Mouse (Mus musculus): ENCODE results near the gene Gm21985.
A peak's percentile ranks its signal among the peaks of the same experiment; 100 is the strongest.
"Not testable (repeated sequence)": the region's sequence is repeated elsewhere in the genome, so short reads cannot be mapped to it uniquely, and the experiment has no call there.

The Gm21985 gene

DNA sequence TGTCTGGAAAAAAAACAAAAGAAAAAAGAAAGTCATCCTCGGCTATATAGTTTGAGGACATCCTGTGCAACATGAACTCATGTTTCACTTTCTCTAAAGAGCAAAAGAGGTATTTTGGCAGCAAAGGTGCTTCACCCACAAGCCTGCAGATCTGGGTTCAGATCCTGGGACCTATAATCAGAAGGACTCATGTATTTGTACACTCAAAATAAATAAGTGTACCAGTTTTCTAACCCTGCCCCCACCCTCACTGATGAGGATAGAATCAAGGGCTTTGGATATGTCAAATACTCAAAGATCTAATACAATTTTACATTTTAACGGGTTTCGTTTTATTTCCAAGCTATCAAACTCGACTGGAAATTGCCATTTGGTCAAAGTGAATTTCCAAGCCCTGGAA lies 1.8 kb upstream of the Gm21985 start:
- no peak for DNase-seq (ENCODE audit: low read depth, low spot score)

DNA sequence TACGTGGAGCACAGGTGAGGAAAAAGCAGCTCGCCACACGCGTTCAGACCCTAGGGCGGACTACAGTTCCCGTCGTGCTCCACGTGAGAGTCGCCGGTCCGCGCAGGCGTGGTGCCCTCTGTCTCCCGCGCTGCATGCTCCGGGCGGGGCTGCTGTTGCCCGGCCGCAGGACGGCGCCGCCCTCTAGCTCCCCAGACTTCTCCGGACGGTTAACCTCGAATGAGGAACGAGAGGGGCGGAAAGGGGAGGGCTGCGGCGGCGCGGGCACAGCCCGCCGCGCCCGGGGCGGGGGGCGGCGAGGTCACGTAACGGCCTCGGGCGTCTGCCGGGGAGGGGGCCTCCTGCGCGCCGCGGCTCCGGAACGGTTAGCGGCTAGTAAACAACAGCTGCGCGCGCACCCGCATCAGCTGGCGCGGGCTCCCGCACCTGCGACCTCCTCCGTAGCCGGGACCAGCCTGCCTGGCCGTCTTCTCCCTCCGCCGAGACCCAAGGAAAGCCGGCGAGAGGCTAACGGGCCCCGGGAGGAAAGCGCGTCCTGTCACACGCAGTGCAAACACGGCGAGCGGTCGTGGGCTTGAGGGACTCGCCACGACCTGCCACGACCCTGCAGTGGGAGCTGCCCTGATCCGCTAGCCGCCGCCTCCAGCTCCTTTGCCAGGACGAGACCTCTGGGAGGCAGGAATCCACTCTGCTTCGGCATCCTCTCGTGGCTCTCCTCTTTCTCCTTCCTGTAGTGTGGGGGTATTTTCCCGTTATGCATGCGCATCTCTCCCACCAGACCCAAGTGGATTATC lies 469 bp upstream of the Gm21985 start, which contains the start of gene Slc12a6:
Gene Slc12a6, plus strand, starts transcription at position 378 of the 794 bp plus-strand sequence.
- peak; percentile 97 for DNase-seq (ENCODE audit: low read depth, low spot score)

DNA sequence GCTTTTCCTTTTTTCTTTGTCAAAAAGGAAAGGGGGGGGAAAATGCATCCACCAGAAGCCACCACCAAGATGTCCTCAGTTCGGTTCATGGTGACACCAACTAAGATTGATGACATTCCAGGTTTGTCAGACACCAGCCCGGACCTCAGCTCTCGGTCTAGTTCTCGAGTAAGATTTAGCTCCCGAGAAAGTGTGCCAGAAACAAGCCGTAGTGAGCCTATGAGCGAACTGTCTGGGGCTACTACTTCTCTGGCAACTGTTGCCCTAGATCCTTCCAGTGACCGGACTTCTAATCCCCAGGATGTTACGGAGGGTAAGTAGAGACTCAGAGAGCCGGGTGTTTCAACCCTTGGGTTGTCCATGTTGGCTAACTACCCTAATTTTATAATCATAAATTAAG lies 666 bp downstream of the Gm21985 start:
- DNase-seq (ENCODE audit: low read depth, low spot score) = no peak

DNA sequence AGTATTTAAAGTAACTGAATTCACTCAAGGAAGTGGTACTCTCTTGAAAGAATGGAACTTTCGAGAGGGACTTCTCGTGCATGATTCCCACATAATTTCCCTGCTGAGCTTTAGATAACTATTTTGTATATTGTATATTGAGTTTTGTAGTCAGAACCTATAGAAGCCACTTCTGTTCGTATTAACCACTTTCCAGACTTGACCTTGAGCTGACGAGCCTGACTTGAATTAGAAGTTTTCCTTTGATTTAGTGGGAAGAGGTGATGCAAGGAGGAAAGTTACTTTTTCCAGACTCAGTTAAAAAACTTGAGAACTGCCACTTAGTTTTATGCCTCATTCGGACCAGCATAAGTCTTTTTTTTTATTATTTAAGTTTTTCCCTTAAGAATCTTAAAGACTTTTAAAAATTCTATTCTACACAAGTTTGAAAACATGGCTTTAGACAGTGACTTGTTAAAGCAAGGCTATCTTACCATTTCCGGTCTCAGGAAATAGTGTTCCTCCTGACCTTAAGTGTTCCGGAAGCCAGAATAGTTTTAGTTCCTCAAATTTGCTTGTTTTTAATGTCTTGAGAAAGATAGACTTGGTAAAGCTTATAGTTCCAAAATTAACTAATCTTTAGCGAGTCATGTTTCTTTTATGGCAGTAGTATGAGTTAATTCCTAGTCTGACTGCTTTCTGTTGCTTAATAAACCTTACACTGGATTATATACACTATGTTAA lies 1.6 kb downstream of the Gm21985 start:
- DNase-seq (ENCODE audit: low read depth, low spot score) = no peak

DNA sequence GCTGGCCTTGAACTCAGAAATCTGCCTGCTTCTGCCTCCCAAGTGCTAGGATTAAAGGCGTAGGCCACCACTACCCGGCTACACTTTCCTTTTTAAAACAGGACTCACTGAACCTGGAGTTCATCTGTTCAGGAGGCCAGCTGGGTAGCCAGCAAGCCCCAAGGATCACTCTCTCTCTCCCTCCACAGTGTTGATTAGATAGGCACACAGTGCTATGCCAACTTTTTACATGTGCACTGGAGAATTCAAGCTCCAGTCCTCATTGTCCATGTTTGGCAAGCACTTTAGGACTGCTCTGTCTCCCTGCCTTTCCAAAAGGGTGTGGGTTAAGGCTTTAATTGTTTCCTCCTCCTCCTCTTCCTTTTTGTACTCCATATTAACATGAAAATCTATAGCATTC lies 3.9 kb downstream of the Gm21985 start:
- no peak for DNase-seq (ENCODE audit: low read depth, low spot score)

DNA sequence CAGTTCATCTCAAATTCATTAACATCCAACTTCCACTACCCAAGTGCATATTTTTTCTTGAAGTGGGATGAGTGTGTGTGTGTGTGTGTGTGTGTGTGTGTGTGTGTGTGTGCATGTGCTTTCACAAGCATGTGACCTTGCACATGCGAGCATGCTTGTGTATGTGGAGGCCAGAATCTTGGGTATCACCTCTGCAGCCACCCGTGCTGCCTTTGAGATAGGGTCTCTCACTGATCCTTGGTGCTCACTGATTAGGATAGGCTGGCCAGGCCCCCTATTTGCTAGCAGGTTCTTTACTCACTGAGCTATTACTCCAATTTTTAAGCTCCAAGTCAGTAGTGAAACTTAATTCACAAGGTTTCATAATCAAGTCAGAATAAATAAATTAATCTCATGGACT lies 6.8 kb downstream of the Gm21985 start:
- no peak for DNase-seq (ENCODE audit: low read depth, low spot score)

DNA sequence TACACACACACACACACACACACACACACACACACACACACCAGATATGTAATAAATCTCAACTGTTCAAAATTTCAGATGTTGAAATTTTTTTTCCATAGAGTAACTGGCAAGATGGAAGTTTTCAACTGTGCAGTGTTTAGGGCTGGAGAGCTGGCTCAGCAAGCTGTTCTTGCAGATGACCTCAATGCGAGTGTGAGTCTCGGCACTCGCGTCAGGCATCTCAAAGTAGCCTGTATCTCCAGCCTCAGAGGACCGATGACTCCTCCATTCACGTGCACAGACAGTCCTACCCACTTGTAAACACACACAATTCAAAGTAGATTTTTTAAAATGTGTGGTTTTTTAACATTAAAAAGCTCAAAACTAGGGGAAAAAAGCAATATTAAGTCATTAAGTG lies 7.4 kb downstream of the Gm21985 start:
- DNase-seq (ENCODE audit: low read depth, low spot score) = no peak

DNA sequence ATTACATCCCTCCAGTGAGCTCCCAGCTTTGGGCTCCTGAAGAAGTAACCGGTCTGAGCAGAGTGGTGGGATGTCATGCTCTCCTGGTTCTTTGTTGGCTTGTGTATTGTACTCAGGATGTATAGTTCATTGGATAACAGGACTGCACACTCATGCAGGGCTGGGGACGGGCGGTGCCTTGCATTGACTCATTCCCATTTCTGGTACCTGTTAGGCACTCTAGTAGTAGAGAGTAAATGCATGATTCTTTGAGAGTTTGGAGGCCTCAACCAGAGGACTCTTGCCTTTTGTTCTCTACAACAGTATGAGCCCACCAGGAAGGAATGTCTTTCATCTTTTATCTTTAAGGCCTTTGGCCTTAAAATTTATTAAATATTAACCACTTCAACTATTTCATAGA lies 10.8 kb downstream of the Gm21985 start:
- DNase-seq (ENCODE audit: low read depth, low spot score) = no peak

DNA sequence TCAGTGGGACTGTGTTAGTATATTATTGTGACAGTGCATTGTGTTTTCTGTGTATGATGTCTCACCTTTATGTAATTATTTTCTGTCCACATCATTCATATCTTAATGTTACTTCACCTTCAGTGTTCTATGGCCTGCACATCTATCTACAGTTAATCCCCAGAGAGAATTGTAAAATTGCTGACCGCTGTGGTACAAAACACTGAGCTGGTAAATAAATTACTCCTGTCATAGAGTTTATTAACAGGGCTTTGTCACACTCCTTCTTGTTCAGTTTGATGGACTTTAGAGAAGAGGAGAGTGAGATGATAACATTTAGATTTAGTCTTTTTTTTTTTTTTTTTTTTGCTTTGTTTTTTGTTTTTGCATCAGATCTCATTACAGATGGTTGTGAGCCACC lies 16.7 kb downstream of the Gm21985 start:
- no peak for DNase-seq (ENCODE audit: low read depth, low spot score)

DNA sequence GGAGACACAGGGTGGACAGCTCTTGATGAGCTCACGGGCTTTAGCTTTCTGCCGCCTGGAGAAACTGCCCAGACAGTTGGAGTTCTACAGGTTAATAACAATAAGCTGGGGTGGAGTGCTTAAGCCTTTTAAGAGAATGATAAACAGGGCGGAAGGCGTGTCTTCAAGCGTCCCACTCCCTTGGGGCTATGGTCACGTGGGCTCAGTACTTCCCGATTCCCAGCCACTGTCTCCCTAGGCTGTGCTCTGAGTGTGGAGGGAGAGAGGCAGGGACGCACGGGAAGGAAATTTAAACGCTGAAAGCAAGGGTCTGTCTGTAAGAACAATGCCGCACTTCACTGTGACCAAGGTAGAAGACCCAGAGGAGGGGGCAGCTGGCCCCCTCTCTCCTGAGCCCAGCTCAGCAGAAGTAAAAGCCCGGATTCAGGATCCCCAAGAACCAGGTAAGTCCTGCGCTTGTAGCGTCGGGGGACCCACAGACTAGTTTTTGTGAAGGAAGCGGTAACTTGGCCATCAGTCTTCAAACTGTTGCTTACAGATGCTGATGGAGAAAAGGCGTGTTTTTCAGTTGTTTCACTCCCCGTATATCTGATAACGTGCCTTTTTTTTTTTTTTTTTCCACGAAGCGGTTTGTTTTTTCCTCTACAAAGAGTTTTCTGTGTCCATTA lies 18.4 kb downstream of the Gm21985 start:
- peak; percentile 93 for DNase-seq (ENCODE audit: low read depth, low spot score)

DNA sequence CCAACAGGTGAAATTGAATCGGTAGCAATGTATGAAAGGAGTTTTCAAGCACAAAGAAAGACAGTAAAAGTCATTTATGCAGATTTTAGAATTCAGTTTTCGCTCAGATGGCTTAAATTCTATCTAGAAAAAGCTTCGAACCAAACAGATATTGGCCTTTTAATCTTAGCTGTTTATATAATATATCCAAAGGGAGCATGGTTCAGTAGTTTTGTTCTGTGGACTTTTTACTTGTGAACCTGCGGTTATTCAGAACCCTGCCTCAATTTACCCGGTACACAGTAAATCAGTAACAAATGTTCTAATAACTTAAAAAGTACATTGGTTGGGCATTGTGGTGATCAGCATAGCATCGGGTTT lies 18.9 kb downstream of the Gm21985 start:
- DNase-seq (ENCODE audit: low read depth, low spot score) = no peak

DNA sequence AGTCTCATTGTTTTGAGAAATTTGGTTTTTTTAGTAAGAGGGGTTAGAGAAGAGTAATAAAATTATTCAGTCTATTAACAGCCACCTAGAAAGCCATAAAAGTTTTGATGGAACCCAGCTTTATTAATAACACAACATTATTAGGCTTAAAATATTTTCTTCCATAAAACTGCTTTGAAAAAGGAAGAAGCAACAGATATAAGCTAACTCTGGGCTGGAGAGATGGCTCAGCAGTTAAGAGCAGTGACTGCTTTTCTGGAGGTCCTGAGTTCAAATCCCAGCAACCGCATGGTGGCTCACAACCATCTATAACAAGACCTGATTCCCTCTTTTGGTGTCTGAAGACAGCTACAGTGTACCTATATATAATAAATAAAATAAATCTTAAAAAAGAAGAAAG lies 19.9 kb downstream of the Gm21985 start:
- not testable (repeated sequence) for DNase-seq (ENCODE audit: low read depth, low spot score)

DNA sequence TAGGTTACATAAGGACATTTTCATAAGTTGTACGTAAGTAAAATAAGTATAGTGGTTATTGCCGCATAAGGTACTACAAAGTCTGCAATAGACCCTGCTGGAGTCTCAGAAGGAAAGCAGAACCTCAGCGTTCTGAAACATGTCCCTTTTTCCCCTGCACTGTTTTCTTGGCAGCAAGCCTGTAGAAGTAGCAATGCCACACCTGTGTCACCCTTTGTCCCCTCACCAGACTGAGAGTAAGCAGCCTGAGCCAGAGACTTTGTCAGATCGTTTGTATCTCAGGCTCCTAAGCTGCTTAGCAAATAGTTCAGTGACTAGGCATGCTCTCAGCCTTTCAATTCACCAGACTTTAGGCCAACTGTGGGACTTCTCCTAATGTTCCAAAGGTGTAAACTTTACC lies 20.9 kb downstream of the Gm21985 start:
- no peak for DNase-seq (ENCODE audit: low read depth, low spot score)

DNA sequence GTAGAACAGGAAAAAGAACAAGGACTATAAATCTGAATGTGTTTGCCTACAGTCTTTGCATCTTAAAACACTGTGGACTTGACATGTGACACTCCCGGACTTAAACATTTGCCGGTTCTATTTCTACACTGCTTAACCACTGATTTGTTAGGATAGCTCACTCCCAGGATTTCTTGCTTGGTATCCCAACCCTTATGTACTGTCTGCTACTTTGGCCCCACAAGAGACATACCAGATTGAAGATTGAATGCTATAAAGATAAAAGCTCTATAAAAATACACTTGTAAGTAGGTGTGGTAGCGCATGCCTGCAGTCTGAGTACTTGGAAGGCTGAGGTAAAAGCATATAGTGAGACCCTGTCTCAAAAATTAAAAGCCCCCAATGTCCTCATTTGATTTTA lies 23.4 kb downstream of the Gm21985 start:
- no peak for DNase-seq (ENCODE audit: low read depth, low spot score)

DNA sequence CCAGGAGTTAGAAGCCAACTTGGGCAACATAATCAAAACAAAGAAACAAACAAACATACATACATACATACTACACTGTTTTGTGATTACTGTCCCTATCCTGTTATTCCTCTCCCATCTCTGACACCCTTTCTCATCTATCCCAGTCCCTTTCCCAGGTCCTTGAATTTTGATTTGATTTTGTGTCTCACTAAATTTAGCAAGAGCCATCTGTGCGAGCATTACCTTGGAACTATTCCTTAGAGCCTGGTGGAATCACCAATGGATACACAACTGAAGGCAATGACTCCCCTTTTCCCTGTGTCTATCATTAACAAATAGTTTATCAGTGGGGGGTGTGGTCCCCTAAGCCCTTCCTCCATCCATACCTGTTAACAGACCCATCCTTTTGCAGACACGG lies 26.7 kb downstream of the Gm21985 start:
- DNase-seq (ENCODE audit: low read depth, low spot score) = no peak

DNA sequence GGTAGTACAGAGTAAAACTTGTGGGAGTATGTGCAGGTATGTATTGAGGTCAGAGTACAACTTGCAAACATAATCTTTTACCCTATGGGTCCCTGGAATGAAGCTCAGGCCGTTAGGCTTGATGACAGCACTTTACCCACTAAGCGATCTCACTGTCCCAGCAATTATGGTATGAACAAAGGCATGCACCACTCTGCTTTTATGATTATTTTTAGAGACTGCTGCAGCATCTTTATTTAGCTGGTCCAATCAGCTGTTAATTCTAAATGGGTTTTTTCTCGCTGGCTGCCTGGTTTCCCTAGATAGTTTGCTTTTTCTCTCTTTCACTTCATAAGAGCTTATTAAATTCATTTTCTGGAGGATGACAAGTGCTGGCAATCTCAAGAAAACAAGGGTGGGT lies 30.1 kb downstream of the Gm21985 start:
- no peak for DNase-seq (ENCODE audit: low read depth, low spot score)

DNA sequence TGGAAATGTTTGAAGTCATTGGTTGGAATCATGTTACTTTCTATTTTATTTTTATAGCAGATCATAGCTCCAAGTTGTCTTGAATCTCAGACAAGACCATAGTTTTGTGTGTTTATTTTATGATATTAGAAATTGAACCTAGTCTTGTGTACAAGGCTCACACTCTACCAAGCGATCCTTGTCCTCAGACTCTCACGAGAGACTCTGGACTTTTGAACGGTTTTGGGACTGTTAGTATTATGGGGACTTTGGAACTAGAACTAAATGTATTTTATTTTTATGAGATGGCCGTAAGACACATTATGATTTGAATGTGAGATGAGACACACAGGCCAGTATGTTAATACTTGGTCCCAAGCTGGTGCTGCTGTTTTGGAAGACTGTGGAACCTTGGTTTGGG lies 32.1 kb downstream of the Gm21985 start:
- no peak for DNase-seq (ENCODE audit: low read depth, low spot score)

DNA sequence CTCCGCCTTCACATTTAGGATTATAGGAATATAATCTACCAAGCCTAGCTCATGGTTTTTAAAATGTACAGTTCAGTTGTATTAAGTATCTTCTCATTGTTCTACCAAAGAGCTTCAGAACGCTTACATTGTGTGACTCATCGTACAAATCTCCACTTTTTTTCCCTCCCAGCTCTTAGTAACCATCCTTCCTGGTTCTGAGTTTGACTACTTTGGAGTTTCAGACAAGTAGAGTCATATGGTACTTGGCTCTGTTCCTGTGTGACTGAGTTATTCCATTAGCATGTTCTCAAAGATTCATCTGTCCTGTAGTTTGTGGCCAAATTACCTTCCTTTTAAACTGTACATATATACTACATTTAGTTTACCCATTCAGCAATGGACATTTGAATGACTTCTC lies 42.6 kb downstream of the Gm21985 start:
- DNase-seq (ENCODE audit: low read depth, low spot score) = no peak

DNA sequence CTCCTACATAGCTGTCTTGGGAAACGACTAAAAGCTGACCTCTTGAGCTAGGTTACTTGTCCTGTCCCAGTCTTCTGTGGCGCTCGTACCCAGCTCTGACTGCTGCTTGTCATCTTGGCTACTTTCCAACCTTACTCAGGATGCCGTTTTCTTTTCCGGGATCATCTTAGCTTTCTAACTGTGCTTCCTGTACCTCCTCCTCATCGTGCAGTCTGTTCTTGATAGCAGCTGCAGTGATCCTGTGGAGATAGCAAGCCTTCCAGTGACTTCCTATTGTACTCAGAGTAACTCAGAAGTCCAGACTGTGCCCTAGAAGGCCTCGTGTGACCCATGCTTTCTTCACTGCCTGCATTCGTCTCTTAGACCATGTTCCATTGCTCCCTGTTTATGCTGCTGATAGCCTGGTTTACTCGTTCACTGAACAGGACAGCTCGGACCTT lies 43.1 kb downstream of the Gm21985 start:
- no peak for DNase-seq (ENCODE audit: low read depth, low spot score)

DNA sequence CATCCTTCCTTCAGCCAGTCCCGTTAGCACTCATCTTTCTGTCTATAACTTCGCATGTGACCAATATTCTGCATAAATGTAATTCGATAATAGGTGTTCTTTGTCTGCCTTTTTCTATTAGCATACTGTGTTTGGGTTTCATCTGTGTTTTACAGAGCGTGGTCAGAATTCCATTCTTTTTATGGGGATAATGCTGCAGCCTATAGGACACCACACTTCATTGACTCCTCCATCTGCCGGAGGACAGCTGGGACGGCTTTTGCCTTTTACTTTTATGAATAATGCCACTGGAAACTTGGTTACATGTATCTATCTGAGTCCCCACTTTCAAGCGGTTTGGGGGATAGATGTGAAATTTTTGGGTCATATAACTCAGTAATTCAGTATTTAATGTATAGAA lies 49.5 kb downstream of the Gm21985 start:
- no peak for DNase-seq (ENCODE audit: low read depth, low spot score)

DNA sequence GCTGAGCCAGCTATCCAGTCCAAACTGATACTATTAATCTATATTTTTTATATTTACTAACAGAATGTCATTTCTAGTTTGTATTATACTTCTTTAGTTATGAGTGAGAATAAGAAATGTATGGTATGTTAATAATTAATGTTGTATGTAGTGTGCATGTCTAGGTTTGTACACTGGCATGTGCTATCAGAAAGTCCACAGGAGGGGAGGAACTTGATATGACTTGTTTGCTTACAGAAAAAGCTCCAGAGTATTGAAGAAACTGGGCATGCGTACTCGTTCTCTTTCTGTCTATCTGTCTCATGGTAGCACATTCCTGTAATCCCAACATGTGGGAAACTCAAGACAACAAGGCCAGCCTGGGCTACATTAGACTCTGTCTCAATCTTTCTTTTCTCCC lies 52.1 kb downstream of the Gm21985 start:
- DNase-seq (ENCODE audit: low read depth, low spot score) = no peak

DNA sequence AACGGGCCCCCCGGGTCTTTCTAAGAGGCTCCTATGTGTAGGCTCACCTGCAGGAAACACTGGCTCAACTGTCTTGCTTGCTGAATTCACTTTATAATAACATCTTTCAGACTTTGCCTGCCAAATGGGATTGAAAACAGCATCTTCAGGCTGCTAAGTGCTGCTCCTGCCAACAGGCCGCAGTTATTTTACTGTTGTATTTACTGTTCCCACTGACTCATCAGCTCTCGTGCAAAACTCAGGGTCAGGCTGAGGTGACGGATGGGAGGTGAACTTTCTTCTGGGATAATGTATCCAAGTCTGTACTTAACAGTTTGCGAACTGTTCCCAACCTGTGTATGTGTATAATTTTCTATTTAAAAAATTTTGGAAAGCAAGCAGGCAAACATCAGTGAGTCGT lies 52.8 kb downstream of the Gm21985 start:
- no peak for DNase-seq (ENCODE audit: low read depth, low spot score)

Data from ZHBTc4 (cell line).